Mouse (Mus musculus): ENCODE measurements around the gene BC037034.
A peak's percentile ranks its signal among the peaks of the same experiment; 100 is the strongest.
"Not testable (repeated sequence)": the region's sequence is repeated elsewhere in the genome, so short reads cannot be mapped to it uniquely, and the experiment has no call there.

BC037034 gene

GRCm38 (mm10) chr5:138260834-138261233 lies 3.0 kb downstream of the BC037034 start:
- DNase-seq = no peak

- no peak for DNase-seq
These were observed 3.8 kb downstream of the BC037034 start for GRCm38 (mm10) chr5:138260051-138260450.

- no peak for DNase-seq
These were observed 4.8 kb downstream of the BC037034 start for GRCm38 (mm10) chr5:138258993-138259392.

- no peak for DNase-seq
These were observed 5.3 kb downstream of the BC037034 start for GRCm38 (mm10) chr5:138258542-138258941.

- no peak for DNase-seq
These were observed 5.8 kb downstream of the BC037034 start for GRCm38 (mm10) chr5:138258078-138258477.

GRCm38 (mm10) chr5:138257585-138257978 lies 6.3 kb downstream of the BC037034 start:
- no peak for DNase-seq

- no peak for DNase-seq
These were observed 6.8 kb downstream of the BC037034 start for GRCm38 (mm10) chr5:138256966-138257584.

- no peak for DNase-seq
These were observed 7.8 kb downstream of the BC037034 start for GRCm38 (mm10) chr5:138256094-138256467.

GRCm38 (mm10) chr5:138255353-138256093 lies 8.3 kb downstream of the BC037034 start, which contains the start of gene Lamtor4:
Lamtor4 (plus strand) TSS chr5:138255482.
- DNase-seq = peak; percentile 88

- no peak for DNase-seq
These were observed 10.8 kb downstream of the BC037034 start for GRCm38 (mm10) chr5:138253061-138253460.

- no peak for DNase-seq
These were observed 12.7 kb downstream of the BC037034 start for GRCm38 (mm10) chr5:138251144-138251543.

- no peak for DNase-seq
These were observed 22.3 kb downstream of the BC037034 start for GRCm38 (mm10) chr5:138241511-138241910.

GRCm38 (mm10) chr5:138234224-138234623 lies 29.6 kb downstream of the BC037034 start:
- DNase-seq = no peak

- no peak for DNase-seq
These were observed 30.1 kb downstream of the BC037034 start for GRCm38 (mm10) chr5:138233778-138234177.

- no peak for DNase-seq
These were observed 34.3 kb downstream of the BC037034 start for GRCm38 (mm10) chr5:138229511-138229910.

GRCm38 (mm10) chr5:138228026-138228425 lies 35.8 kb downstream of the BC037034 start:
- DNase-seq = peak; percentile 77

GRCm38 (mm10) chr5:138227367-138227766 lies 36.5 kb downstream of the BC037034 start:
- DNase-seq = no peak

- DNase-seq = no peak
These were observed 37.3 kb downstream of the BC037034 start for GRCm38 (mm10) chr5:138226491-138226890.

GRCm38 (mm10) chr5:138225700-138226099 lies 38.1 kb downstream of the BC037034 start, which contains the start of gene Nxpe5:
Nxpe5 (plus strand) TSS chr5:138225898.
- no peak for DNase-seq

GRCm38 (mm10) chr5:138223287-138223686 lies 40.5 kb downstream of the BC037034 start:
- no peak for DNase-seq

GRCm38 (mm10) chr5:138222111-138222510 lies 41.7 kb downstream of the BC037034 start:
- DNase-seq = peak; percentile 95

GRCm38 (mm10) chr5:138219864-138220263 lies 44.0 kb downstream of the BC037034 start:
- DNase-seq = no peak

GRCm38 (mm10) chr5:138216632-138217031 lies 47.2 kb downstream of the BC037034 start:
- not testable (repeated sequence) for DNase-seq

All from thymus, postnatal 4 days (tissue).